Mouse (Mus musculus) thymus, adult 2 months (tissue): ENCODE results near the gene Atg4d. TPM values are rescaled to one million over a fixed set of nuclear protein-coding genes. Genes with fewer than 3 reads are reported as not detected.

Experiments
- DNase-seq: peaks from one replicate; pipeline ENCODE4 v3.0.0; 2021
- H3K27ac ChIP-seq: fragments of 200-500 bp; 2 replicates; pipeline ENCODE4 v1.5.1; 2012; ENCODE audit warnings: low read length, control low read depth; ENCODE audit not compliant: control insufficient read depth, insufficient read depth
- H3K27me3 ChIP-seq: fragments of 200-500 bp; 2 replicates; pipeline ENCODE4 v1.6.1; 2012; ENCODE audit warnings: mild to moderate bottlenecking, low read length, moderate library complexity, mixed read lengths; ENCODE audit not compliant: control insufficient read depth, insufficient read depth
- H3K36me3 ChIP-seq: fragments of 200-500 bp; 2 replicates; pipeline ENCODE4 v1.6.1; 2012; ENCODE audit warnings: mild to moderate bottlenecking, low read length, moderate library complexity; ENCODE audit not compliant: control insufficient read depth, insufficient read depth
- H3K4me1 ChIP-seq: fragments of 200-500 bp; replicated peaks from 2 replicates; pipeline ENCODE4 v1.6.1; 2012; ENCODE audit warnings: low read length; ENCODE audit not compliant: control insufficient read depth, insufficient read depth
- H3K4me3 ChIP-seq: fragments of 200-500 bp; 2 replicates; pipeline ENCODE4 v1.5.1; 2012; ENCODE audit warnings: mild to moderate bottlenecking, low read length, control low read depth, moderate library complexity; ENCODE audit not compliant: control insufficient read depth, insufficient read depth
- CTCF ChIP-seq: fragments of 200-500 bp; IDR thresholded peaks from 2 replicates; pipeline ENCODE4 v1.5.1; 2012; ENCODE audit warnings: mild to moderate bottlenecking, control low read depth, low read length, moderate library complexity, borderline replicate concordance; ENCODE audit not compliant: control insufficient read depth, poor library complexity, insufficient read depth; ENCODE audit errors: extremely low read depth
- POLR2A ChIP-seq: fragments of 200-500 bp; IDR thresholded peaks from 2 replicates; pipeline ENCODE4 v1.6.1; 2012; ENCODE audit warnings: mild to moderate bottlenecking, low read length, control low read depth, moderate library complexity; ENCODE audit not compliant: control insufficient read depth, poor library complexity, insufficient read depth; ENCODE audit errors: extremely low read depth
- WGBS: fragments of 180-500 bp; shearing (Covaris S2); methylation state at CpG from one replicate; pipeline ENCODE4 v1.1.7; 2018; 5-methylcytosine and 5-hydroxymethylcytosine counted together
- polyA plus RNA-seq: library from polyadenylated mRNA; depleted of rRNA; stranded (reverse); fragments of >200 nt; gene quantifications from 2 replicates; pipeline ENCODE4 v1.2.3, GENCODE M21; 2012

Atg4d gene
- polyA plus RNA-seq, 1 experiment: 87.7 TPM

DNA sequence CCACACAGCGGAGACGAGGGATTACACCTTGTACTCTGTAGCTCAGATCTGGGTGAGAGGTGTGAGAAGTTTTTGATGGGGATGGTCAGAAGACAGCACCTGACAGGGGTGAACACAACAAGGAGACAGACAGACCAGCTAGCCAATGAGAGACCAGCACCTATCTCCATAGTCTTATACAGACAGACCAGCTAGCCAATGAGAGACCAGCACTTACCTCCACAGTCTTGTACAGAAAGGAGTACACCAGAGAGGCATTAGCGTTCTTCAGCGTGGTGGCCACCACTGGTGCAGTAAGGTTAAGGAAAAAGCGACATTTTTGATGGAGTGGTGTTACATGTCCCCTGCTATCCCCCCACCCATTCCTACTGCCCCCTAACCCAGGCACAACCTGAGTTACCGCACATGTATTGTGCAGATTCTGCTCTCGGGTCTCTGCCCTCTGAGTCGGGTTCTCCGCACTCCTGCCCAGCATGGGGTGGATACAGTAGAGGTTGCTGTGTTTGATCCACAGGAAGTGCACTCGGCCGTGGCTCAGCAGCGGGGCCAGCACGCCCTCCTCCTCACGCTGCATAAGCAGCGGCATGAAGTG is 44.2 kb downstream of the Atg4d start:
- H3K36me3 ChIP-seq: no peaks in the 10 kb centered on the region
- no peak for DNase-seq
- no peak overlapping the region for H3K27ac ChIP-seq
- no peaks in the 10 kb centered on the region for H3K27me3 ChIP-seq
- TF ChIP-seq CTCF: no peak
- no peak for TF ChIP-seq POLR2A
- WGBS: 42% methylated on average over 15 of the region's 15 CpGs
- H3K4me3 ChIP-seq: peak overlapping the region; percentile 32
- peaks cover 14% of the 10 kb centered on the region for H3K4me1 ChIP-seq

- Histone ChIP-seq H3K4me1 (peaks cover 30% of the 10 kb centered on the region), H3K27ac (no peak overlapping the region), H3K27me3 (no peaks in the 10 kb centered on the region), H3K36me3 (no peaks in the 10 kb centered on the region), H3K4me3 (no peak overlapping the region)
- TF ChIP-seq POLR2A (no peak), CTCF (no peak)
- DNase-seq: no peak
- WGBS: 97% methylated on average over 7 of the region's 7 CpGs
These were observed 46.6 kb downstream of the Atg4d start for GRCm38 (mm10) chr9:21311695-21312094.

DNA sequence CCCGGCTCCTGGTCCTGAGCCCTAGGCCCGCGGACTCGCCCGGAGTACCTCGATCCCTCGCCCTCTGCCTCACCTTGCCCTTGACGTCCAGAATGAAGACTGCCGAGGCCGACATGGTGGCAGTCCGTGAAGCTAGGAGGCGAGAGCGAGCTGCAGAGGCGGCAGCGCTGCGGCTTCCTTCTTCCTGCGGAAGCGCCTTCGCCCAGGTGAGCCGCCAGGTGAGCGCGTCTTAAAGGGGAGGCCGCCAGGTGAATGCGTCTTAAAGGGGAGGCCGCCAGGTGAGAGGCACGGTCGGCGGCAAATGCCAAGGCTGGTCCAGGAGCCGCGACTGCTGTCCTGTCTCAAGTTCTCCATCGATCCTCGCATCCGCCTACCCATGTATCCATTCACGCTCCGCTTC is 47.0 kb downstream of the Atg4d start, which contains the start of gene Ap1m2:
Gene Ap1m2 (minus strand): TSS at position 204 of the 400 bp plus-strand sequence.
- no peak for DNase-seq
- H3K36me3 ChIP-seq: no peaks in the 10 kb centered on the region
- peaks cover 34% of the 10 kb centered on the region for H3K4me1 ChIP-seq
- no peak for TF ChIP-seq CTCF
- WGBS: 66% methylated on average over 29 of the region's 35 CpGs
- H3K27me3 ChIP-seq: no peaks in the 10 kb centered on the region
- H3K4me3 ChIP-seq: no peak within 1 kb of the TSS
- H3K27ac ChIP-seq: no peak within 1 kb of the TSS

- TF ChIP-seq POLR2A (no peak), CTCF (peak; percentile 97)
- Histone ChIP-seq H3K27ac (no peak overlapping the region), H3K36me3 (no peaks in the 10 kb centered on the region), H3K4me3 (no peak overlapping the region), H3K4me1 (peaks cover 37% of the 10 kb centered on the region), H3K27me3 (no peaks in the 10 kb centered on the region)
- DNase-seq: peak; percentile 92
- WGBS: 9% methylated on average over 11 of the region's 11 CpGs
These were observed 48.3 kb downstream of the Atg4d start for GRCm38 (mm10) chr9:21313394-21313793.

DNA sequence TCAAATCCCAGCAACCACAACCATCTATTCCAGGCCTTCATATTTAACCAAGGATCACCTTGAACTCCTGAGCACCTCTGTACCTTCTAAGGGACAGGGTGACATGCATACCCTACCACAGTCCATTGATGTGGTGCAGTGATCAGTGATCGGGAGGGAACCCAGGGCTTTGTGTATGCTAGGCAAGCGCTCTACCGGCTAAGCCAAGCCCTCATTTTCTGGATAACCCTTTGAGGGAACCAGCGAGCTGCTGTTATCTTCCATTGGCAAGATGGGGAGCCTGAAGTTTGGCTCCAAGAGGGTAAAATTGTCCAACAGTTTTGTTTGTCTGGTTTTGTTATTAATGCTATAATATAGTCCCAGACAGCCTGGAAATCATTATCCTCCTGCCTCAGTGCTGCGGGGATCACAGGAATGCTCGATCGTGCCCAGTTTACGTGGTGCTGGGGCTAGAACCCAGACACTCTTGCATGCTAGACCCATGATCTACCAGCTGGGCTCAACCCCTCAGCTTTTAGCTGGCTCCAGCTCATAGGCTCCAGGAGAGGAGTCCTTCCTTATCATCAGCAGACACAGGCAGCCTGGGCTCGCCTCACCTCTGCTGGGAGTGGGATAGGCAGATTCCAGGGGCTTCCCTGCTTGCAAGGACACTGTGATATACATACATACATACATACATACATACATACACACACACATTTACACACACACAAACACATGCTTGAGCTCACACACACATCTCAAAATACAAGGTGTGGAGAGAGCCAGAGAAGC is 49.5 kb downstream of the Atg4d start:
- 76% methylated on average over 9 of the region's 9 CpGs for WGBS
- Histone ChIP-seq H3K27ac (no peak overlapping the region), H3K4me3 (no peak overlapping the region), H3K4me1 (peaks cover 34% of the 10 kb centered on the region), H3K27me3 (no peaks in the 10 kb centered on the region), H3K36me3 (no peaks in the 10 kb centered on the region)
- no peak for DNase-seq
- TF ChIP-seq POLR2A (no peak), CTCF (no peak)

DNA sequence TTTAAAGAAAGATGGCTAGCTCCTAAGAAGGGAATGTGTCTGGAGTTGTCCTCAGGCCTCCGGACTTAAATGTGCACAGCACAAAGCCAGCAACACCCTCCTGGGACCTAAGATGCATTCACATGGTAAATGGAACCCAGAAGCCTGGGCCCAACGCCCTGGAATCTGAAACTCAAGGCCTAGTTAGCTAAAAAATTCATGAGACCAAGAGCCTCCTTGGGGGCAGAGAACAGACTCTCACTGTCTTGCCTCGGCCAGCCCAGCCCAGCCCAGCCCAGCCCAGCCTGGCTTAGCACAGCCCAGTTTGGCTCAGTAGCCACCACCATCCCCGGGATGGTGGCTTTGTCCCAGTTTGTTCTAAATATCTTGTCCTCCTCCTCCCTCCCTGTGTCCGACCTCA is 50.3 kb downstream of the Atg4d start:
- no peak overlapping the region for H3K4me3 ChIP-seq
- H3K27me3 ChIP-seq: no peaks in the 10 kb centered on the region
- peak overlapping the region; percentile 58; the same call in 1 of the 2 replicates for H3K27ac ChIP-seq
- no peak for DNase-seq
- no peaks in the 10 kb centered on the region for H3K36me3 ChIP-seq
- no peak for TF ChIP-seq CTCF
- no peak for TF ChIP-seq POLR2A
- 93% methylated on average over 5 of the region's 5 CpGs for WGBS
- peaks cover 35% of the 10 kb centered on the region for H3K4me1 ChIP-seq
